Mouse (Mus musculus) embryo, embryonic 9.5 days (tissue): ENCODE results near the gene Anxa5.

Experiments
- DNase-seq: peaks from one replicate; pipeline ENCODE4 v3.0.0-alpha.2; 2017; ENCODE audit errors: extremely low spot score

Gene Anxa5

DNA sequence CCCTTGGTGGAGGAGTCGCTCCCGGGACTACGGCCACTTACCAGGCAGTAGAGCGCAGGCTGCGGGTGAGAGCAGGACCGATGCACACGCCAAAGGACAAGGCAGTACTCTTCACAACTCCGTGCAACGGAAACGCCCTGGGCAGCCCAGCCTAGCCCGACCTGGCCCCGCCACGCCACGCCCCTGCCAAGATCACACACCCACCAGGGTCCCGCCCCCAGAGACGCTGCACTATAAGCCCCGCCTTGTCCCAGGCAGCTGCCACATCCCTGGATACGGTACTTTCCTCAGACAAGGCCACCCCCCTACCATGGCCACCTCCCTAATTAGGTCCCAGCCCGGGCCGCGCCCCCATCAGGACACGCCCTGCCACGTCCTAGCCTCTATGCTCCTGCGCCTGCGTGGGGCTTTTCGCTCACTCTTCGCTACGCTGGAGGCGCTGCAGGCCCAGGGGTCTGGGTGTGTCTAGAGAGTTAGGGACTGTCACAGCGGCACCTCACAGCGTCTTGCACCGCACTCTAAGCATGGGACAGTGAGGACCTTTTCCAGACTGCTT is at the start of gene Anxa5, which contains the start of gene 1810062G17Rik:
Gene Anxa5, minus strand, starts transcription at position 363 of the 556 bp plus-strand sequence.
Gene 1810062G17Rik, plus strand, starts transcription at position 406 of the 556 bp plus-strand sequence.
- peak; percentile 95 for DNase-seq

DNA sequence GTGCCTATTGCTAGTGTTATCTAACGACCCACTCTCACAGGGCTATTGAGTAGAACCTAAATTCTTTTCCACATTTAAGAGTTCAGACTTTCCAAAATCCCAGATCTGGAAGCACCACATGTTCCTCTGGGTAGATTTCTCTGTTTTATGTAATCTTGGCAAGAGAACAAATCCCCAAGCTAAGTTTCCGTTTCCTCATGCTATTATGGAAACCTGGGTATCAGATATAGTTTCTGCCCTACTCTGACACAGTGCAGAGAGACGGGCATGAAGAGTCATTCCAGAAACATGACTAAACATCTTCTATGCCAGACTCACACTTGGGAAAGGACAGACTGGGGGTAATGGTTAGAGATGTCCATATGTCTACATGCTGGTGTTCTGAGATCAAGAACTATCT is 48.8 kb upstream of the Anxa5 start:
- DNase-seq: no peak

DNA sequence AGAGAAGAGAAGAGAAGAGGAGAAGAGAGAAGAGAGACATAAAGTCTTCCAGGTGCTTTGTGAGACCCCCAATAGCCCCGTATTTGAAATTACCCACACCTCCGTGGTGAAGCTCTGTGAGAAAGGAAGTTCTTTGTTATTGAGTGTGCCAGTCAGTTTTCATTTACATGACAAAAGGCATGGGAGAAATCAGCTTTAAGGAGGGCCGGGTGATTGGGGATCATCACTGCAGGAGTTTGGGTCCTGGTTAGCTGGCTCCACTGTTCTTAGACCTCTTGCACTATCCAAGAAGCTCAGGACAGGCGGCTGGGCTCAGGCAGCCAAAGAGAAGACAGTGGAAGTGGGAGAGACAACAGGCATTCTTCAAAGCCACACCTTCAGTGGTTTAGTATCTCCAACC is 46.4 kb upstream of the Anxa5 start:
- DNase-seq: no peak

DNA sequence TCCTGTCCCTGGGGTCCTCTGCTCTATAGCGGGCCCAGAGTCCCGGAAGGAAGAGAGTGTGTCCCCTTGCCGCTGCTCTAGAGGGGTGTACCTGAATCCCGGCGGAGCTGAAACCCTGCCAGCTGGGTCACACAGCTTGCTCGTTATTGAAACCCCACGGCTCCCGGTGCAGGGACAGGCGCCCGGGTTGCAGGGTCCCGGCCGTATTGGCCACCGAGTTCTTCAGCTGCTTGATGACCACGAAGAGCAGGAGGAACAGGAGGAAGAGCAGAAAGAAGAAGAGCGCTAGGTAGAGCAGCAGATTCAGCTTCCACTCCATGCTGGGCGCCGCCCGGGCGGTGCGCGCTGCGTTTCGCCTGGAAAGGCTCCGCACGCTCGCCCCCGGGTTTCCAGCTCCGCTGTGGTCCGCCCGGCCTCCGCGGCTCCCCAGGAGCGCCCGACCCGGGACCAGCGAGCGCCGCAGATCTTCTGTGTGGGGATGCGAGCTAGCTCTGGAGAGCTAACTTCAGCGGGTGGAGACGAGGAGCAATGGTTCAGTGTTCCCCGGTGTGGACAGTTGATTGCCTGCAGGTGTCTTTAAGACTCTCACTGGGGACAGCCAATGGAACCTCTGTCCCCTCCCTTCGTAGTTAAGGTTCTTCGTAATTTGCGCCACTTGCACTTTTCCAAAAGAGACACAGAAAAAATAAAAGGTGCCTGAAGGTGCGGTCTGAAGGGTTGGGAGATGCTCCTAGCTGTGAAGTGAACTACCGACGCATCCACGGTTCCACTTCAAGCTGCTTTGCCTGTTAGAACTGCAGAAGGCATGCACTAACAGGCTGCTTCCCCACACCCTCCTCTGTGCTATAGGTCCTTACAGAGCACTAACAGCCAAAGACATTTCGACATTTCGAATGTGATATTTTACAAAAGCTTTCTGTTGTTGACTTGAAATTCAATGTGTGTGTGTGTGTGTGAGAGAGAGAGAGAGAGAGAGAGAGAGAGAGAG is 45.7 kb upstream of the Anxa5 start, which contains the start of gene Gm11549:
Gene Gm11549, minus strand, starts transcription at position 741 of the 988 bp plus-strand sequence.
- peak; percentile 53 for DNase-seq

DNA sequence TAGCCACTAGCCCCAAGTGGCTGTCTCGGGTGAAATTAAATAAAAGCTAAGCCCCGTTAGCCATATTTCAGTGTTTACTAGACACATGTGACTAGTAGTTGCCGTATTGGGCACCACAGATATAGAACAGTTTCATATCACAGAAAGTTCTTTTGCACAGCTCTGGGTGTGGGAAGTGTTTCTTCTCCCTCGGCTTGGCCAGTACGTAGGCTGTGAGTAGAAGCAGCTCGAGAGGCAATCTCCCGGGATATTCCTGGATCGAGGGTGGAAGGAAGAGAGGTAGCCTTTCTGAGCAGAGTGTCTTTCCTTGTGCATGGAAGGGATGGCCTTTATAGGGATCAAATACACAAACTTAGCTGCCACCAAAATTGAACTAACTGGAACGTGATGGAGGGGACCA is 40.5 kb upstream of the Anxa5 start:
- no peak for DNase-seq

DNA sequence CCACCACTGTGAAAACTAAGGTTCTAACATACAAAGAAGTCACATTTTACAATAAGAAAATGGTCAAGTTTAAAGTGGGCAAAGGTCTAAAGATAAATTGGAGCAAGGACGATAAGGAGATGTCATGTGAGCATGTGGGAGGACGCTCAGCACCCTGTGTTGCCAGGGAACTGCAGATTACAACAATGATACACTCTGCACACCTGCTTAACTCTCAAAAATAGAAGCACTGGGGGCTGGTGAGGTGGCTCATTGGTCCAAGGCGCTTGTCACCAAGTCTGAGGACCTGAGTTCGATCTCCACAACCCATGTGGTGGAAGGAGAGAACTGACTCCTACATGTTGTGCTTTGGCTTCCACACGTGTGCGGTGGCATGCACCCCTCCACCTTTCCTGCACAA is 35.8 kb upstream of the Anxa5 start:
- DNase-seq: no peak

DNA sequence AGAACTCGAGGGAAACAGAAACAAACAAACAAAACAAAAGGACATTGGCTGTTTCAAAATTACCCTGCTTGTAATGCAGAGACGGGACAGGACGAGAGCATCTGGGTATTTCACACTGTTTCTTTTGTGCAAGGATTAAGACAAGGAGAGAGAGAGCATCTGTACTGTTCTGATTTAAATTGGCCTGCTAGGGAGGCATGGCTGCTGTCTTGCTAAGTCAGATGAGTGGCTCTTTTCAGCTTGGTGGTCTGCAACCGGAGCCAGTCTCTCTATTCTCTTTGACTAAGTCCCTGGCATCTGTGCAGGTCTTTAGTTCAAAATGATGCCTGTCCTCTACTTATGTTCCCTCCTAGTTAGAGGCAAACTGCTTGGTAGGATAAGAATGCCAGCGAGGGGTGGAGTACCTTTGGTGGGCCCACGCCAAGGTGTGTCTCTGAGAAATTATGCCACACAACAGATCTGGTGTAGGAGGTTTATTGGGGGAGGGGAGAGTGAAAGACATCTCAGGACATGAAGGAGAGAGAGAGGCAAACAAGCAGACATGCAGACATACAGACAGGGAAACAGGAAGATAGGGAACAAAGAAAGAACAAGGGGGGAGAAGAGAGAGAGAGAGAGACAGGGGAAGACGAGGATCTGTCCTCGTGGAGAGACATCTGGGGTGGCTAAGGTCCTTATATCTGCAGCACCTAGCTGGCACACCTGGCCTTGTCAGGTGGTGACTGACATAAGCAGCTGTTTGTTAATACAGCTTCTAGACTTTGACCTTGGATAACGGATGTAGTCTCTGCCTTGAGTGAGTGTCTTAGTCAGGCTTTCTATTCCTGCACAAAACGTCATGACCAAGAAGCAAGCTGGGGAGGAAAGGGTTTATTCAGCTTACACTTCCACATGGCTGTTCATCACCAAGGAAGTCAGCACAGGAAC is 30.4 kb upstream of the Anxa5 start:
- no peak for DNase-seq

DNA sequence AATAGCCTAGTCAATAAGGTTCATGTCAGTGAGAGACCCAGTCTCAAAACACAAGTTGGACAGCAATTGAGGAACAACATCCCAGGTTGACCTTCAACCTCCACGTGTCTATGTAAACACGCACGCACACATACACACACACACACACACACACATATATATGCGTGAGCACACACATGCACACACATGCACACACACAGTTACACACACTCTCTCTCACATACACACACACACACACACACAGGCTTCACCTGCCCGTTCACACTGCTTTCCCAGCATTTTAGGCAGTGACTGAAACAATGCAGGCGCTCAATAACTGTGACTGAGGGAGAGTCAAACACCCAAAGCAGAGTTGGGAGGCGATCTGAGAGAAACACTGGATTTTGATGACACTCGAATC is 29.6 kb upstream of the Anxa5 start:
- no peak for DNase-seq

DNA sequence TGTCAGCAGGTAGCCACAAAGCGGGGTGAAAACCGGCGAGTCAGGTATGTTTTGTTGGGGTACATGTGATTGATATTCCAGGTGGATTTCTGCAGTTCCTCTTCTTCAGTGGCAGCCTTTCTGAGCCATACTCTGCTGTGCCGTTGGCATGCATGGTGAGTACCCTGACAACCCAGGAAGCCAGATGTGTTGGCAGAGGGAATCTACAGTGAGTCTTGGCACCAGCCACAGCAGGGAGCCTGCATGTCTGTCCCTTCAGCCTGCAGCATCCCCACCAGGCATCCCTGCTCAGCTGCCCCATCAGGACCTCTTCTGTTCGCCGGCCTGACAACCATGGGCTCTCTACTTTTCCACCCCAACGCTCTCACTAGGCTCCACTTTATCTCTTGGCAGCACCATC is 25.9 kb upstream of the Anxa5 start:
- DNase-seq: no peak

GRCm38 (mm10) chr3:36500976-36501375 is 25.3 kb upstream of the Anxa5 start:
- no peak for DNase-seq

DNA sequence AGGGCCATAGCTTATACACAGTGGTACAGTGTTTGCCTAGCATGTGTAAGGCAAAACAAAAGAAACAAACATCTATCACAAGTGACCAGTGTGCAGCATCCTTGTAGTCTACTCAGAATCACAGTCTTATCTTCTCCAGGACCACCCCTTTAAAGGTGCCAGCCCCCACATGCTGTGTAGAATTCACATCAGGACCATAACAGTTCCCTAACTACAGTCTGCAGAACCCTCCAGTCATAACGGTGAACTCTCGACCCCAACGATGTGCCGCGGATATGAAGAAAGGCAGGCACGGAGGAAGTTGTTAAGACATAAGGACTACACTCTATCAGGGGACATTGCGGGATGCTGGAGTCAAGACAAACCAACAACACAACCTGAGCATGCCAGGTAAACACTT is 23.7 kb upstream of the Anxa5 start:
- DNase-seq: no peak

DNA sequence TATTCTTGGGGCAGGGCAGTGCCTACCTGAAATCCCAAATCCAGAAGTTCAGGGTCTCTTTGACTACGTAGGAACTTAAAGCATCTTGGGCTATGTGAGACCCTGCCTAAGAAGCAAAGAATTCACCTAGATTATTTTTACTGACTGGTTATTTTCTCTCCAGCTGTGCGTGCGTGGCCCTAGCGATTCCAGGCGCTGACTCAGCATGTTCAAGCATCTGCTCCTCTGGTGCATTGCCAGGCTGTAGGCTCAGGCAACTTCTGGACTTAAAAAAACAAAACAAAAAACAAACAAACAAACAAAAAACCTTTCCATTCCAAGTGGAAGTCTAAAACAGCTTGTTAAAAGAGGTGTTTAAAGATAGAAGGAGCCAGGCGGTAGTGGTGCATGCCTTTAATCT is 22.5 kb upstream of the Anxa5 start:
- no peak for DNase-seq

GRCm38 (mm10) chr3:36496746-36497145 is 21.1 kb upstream of the Anxa5 start:
- peak; percentile 69 for DNase-seq

DNA sequence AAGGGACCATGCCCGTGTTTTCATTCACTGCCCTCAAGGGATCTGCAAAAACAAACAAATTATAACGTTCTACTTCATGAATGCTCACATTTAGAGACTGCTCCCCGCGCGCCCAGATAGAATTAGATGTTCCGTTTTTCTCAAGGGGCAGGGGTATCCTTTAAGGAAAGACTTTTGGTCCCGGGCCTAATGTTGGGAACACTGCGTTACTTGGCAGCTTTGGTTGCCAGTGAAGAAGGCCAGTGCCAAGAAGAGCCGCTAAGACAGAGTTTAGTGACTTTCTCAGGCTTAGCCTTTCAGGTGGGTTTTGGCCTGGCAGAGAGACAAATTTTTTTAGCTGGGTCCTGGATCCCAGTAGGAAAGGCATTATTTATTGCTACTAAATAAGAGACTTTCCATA is 20.6 kb upstream of the Anxa5 start:
- no peak for DNase-seq

- DNase-seq: peak; percentile 83
These were observed 19.7 kb upstream of the Anxa5 start for GRCm38 (mm10) chr3:36495436-36495835.

GRCm38 (mm10) chr3:36494613-36495012 is 18.9 kb upstream of the Anxa5 start:
- no peak for DNase-seq

DNA sequence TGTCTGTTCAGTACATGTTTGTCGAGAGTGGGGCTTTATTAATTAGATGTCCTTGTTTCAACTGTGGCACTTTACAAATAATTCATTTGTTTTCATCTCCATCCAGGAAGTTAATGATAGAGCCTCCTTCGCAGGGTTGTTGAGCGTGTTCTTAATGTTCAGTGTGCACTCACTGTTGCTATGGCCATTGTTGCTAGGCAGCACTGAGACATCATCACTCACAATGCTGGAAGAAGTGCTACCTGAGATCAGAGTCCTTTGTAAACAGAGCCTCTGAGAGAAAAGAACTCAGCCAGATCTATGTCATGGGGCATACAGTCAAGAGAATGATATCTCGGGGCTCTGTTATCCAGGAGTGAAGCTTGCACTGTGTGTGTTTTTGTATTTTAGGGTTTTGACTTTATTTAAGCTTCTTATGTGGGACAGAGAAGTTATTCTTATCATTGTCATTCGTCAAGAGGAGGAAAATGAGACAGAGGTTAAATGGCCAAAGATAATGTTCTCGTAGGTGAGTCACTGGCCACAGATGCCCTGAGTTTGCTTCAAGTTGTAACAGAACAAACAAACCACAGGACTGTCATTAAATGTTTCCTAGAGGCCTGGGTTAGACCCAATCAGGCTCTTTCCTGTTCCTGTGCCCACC is 18.1 kb upstream of the Anxa5 start:
- DNase-seq: no peak

GRCm38 (mm10) chr3:36492716-36493391 is 17.2 kb upstream of the Anxa5 start:
- DNase-seq: no peak

DNA sequence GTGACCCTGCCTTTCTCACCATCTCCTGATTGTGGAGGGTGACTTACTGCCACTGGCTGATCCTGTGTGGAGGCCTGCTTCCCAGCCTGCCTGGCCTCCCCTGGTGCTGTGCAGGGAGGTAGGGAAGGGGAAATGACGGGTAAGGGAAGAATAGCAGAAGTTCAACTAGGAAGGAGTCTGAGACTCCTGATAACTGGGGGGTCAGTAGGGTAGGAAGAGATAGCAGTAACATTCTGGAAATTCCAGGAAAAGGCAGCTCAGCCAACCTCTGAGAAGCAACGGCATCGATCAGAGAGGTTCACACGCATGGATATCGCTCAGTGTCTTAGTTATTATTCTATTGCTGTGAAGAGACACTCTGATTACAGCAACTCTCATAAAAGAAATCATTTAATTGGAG is 15.8 kb upstream of the Anxa5 start:
- no peak for DNase-seq

DNA sequence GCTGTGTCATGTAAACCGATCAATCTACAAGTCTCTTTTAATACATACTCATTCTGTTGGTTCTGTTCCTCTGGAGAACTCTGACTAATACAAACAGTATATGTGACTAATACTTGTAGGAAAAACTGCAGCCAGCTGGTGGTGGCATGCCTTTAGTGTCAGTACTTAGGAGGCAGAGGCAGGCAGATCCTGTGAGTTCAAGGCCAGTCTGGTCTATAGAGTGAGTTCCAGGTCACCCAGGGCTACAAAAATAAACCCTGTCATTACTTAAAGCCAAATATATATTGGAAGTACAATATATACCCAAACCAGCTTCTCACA is 13.9 kb upstream of the Anxa5 start:
- DNase-seq: no peak
